Mouse (Mus musculus): Measurements from ENCODE around the gene Drd4.

GRCm38 (mm10) chr7:141328373-141328990, 36.7 kb downstream of the Drd4 start:
- TF ChIP-seq EP300 (IDR thresholded peaks at IDR 0.05; ENCODE audit: low read length) (no peak), POLR2AphosphoS2 (IDR thresholded peaks at IDR 0.05; ENCODE audit: low read depth, low read length) (no peak), MAZ (IDR thresholded peaks at IDR 0.05; ENCODE audit: low read depth, low read length) (0 out of 2 replicates have a peak, but pooled peaks have one; percentile 34)
